Mouse (Mus musculus) kidney, embryonic 14.5 days (tissue): ENCODE measurements around the gene Pyy. TPM values are rescaled to one million over a fixed set of nuclear protein-coding genes. Genes with fewer than 3 reads are reported as not detected.
A peak's percentile ranks its signal among the peaks of the same experiment; 100 is the strongest.

Source experiments
- ATAC-seq: fragments of 200-750 bp; cut with Nextera tagmentation; 2 replicates; pipeline ENCODE4 v1.8.0; 2017; ENCODE audit warnings: moderate number of reproducible peaks, mild to moderate bottlenecking, moderate TSS enrichment, moderate library complexity; ENCODE audit not compliant: low FRiP score, low TSS enrichment
- H3K27ac ChIP-seq: fragments of 300-500 bp; sonication (generic); 2 replicates; pipeline ENCODE4 v1.5.1; 2014; ENCODE audit warnings: low read depth, mild to moderate bottlenecking, low read length, moderate library complexity, mixed read lengths
- H3K27me3 ChIP-seq: fragments of 300-500 bp; sonication (generic); 2 replicates; pipeline ENCODE4 v1.6.1; 2014; ENCODE audit warnings: mild to moderate bottlenecking, low read length; ENCODE audit not compliant: control insufficient read depth, insufficient read depth
- H3K36me3 ChIP-seq: fragments of 300-500 bp; sonication (generic); 2 replicates; pipeline ENCODE4 v1.6.1; 2014; ENCODE audit warnings: low read length, mixed read lengths; ENCODE audit not compliant: control insufficient read depth, insufficient read depth
- H3K4me1 ChIP-seq: fragments of 300-500 bp; sonication (generic); 2 replicates; pipeline ENCODE4 v1.6.1; 2014; ENCODE audit warnings: low read length, mixed read lengths; ENCODE audit not compliant: control insufficient read depth, insufficient read depth
- H3K4me2 ChIP-seq: fragments of 300-500 bp; sonication (generic); replicated peaks from 2 replicates; pipeline ENCODE4 v1.6.1; 2014; ENCODE audit warnings: low read depth, mild to moderate bottlenecking, low read length
- H3K4me3 ChIP-seq: fragments of 300-500 bp; sonication (generic); 2 replicates; pipeline ENCODE4 v1.5.1; 2014; ENCODE audit warnings: mild to moderate bottlenecking, low read length
- H3K9ac ChIP-seq: fragments of 300-500 bp; sonication (generic); 2 replicates; pipeline ENCODE4 v1.6.1; 2014; ENCODE audit warnings: low read depth, mild to moderate bottlenecking, low read length, moderate library complexity
- H3K9me3 ChIP-seq: fragments of 300-500 bp; sonication (generic); 2 replicates; pipeline ENCODE4 v1.6.1; 2016; ENCODE audit warnings: low read length; ENCODE audit not compliant: control insufficient read depth
- WGBS: fragments of 180-500 bp; shearing (Covaris S2); extraction: QIAGEN DNeasy Blood & Tissue Kit; methylation state at CpG from one replicate; pipeline ENCODE4 v1.1.7; 2014; 5-methylcytosine and 5-hydroxymethylcytosine counted together
- polyA plus RNA-seq: library from polyadenylated mRNA; unstranded; fragments of >200 nt; fragmentation: Nextera tagmentation; extraction: Ambion mirVana; gene quantifications from 2 replicates; pipeline ENCODE4 v1.2.1, GENCODE M21; 2014

Pyy gene
- polyA plus RNA-seq, 1 experiment from 2014 or later, result not detected

DNA sequence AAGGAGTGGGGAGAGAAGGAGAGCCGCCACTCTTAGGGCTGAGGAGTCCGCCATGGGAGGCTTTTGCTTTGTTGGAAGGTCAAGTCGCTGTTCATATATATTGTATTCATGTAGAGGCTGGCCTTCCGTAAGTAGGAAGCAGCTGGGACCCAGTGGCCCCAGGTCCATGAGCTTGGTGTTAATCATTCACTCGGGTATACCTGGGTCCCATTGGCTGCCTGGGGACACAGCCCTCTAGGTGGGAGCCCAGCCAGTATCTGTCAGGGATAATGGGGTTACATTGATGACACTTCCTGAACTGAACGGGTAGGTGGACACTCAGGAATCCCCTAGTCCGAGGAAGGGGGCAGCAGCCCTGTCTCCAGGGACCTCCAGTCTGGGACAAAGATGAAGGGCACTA lies 34.7 kb upstream of the Pyy start:
- H3K27me3 ChIP-seq, result peaks cover 35% of the 10 kb centered on the region
- 60% methylated on average over 7 of the region's 7 CpGs for whole genome bisulfite sequencing
- ATAC-seq, result no peak
- no peak overlapping the region for H3K4me2 ChIP-seq
- H3K9ac ChIP-seq, result no peak overlapping the region
- H3K9me3 ChIP-seq, result no peaks in the 10 kb centered on the region
- peaks cover 6% of the 10 kb centered on the region for H3K4me1 ChIP-seq
- no peak overlapping the region for H3K4me3 ChIP-seq
- no peak overlapping the region for H3K27ac ChIP-seq
- no peaks in the 10 kb centered on the region for H3K36me3 ChIP-seq

DNA sequence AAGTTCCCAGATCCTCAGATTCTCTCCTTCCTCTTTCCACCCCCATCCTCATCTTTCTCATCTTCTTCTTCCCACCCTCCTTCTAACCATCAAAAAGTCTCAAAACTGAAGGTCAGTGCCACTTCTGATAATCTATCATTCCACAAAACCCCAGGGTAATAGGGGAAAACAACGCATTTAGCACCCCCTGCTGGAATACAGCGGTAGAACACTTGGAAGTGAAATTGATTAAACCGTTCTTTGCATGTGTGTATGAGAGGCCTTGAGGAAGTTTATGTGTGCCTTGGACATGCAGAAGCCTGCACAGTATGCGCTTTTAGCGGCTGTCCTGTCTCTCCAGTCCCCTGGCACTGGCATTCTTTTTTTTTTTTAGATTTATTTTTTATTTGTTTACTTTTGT lies 32.9 kb upstream of the Pyy start:
- WGBS, result 4% methylated on average over 5 of the region's 5 CpGs
- Histone ChIP-seq H3K36me3 (no peaks in the 10 kb centered on the region), H3K9ac (no peak overlapping the region), H3K27ac (no peak overlapping the region), H3K9me3 (no peaks in the 10 kb centered on the region), H3K4me2 (no peak overlapping the region), H3K4me1 (peaks cover 3% of the 10 kb centered on the region; the same call in 1 of the 2 replicates), H3K27me3 (peaks cover 17% of the 10 kb centered on the region), H3K4me3 (no peak overlapping the region)
- no peak for ATAC-seq

DNA sequence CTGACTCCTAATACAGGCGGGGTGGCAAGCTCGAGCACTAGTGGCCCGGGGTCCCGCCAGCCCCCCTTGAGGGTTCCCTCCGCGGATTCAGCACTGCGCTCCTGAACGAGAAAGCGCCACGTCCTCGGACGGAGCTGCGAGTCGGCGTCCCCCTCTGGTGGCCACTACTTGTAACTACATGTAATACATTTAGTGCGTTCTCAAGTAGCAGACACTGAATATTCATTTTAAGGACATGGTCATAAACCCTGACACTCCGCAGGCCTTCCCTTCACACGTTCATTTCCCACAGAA lies 30.8 kb upstream of the Pyy start:
- H3K4me1 ChIP-seq, result peaks cover 6% of the 10 kb centered on the region; the same call in 1 of the 2 replicates
- no peak overlapping the region for H3K27ac ChIP-seq
- H3K9me3 ChIP-seq, result no peaks in the 10 kb centered on the region
- no peak overlapping the region; the same call in 1 of the 2 replicates for H3K4me3 ChIP-seq
- peaks cover under 1% of the 10 kb centered on the region; the same call in 1 of the 2 replicates for H3K27me3 ChIP-seq
- peak; percentile 53 for ATAC-seq
- WGBS, result under 1% methylated on average over 18 of the region's 18 CpGs
- H3K9ac ChIP-seq, result no peak overlapping the region
- H3K36me3 ChIP-seq, result no peaks in the 10 kb centered on the region
- H3K4me2 ChIP-seq, result peak overlapping the region; percentile 47

DNA sequence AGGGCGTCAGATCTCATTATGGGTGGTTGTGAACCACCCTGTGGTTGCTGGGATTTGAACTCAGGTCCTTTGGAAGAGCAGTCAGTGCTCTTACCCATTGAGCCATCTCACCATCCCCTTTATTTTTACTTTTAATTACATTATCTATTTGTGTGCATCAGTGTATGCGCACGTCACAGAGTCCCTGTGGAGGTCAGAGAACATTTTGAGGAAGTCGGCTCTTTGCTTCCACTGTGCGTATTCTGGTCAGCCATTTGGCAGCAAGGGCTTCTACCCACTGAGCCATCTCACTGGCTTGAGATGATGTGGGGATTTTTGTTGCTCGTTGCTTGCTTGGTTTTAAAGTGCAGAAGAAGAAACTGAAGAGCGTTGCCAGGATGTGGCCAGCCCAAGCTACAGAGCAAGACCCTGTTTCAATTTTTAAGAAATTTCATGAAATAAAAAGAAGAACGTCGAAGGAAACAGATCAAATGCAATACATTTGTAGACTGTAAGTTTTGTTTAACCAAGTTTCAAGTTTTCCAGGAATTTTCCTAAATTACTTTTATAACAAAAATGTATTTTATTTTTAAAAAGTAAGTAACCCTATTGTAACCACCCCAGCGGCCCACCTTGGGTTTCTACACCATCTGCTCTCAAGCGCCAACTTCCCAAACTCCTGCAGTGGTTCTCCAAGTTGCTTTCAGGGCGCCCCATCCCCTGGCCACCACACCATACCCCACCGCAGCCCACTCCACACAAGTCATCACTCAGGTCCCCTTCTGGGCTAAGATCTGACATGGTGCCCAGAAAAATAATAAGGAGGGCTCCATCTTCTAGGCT lies 30.2 kb upstream of the Pyy start:
- Histone ChIP-seq H3K4me3 (no peak overlapping the region; the same call in 1 of the 2 replicates), H3K27ac (no peak overlapping the region), H3K27me3 (no peaks in the 10 kb centered on the region; the same call in 1 of the 2 replicates), H3K9ac (no peak overlapping the region), H3K9me3 (no peaks in the 10 kb centered on the region), H3K4me2 (peak overlapping the region; percentile 47), H3K4me1 (peaks cover 6% of the 10 kb centered on the region; the same call in 1 of the 2 replicates), H3K36me3 (no peaks in the 10 kb centered on the region)
- ATAC-seq, result 0 out of 2 replicates have a peak, but pooled peaks have one; percentile 3
- 51% methylated on average over 13 of the region's 13 CpGs for WGBS

DNA sequence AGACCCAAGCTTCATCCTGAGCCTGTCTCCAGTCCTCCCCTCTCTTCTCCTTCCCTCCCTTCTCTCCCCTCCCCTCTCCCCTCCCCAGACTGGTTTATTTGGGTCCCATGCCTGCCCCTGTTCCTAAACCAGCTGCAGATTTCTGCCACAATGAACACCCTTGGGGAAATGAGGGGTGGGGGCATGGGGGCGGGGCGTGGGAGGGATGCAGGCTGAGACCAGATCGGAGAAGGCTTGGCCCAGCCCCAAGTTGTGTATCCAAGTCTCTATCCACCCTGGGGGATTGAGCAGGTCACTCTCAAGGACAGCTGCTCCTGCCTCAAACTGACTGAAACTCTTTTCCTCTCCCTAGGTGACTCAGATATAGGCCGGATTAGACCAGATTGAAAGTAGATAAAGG lies 26.9 kb upstream of the Pyy start:
- Histone ChIP-seq H3K4me2 (no peak overlapping the region), H3K9ac (no peak overlapping the region), H3K27me3 (no peaks in the 10 kb centered on the region; the same call in 1 of the 2 replicates), H3K4me1 (0 out of 2 replicates have a peak, but pooled peaks cover 3% of the 10 kb centered on the region), H3K9me3 (no peaks in the 10 kb centered on the region), H3K27ac (no peak overlapping the region), H3K4me3 (no peak overlapping the region), H3K36me3 (no peaks in the 10 kb centered on the region)
- WGBS, result 32% methylated on average over 4 of the region's 4 CpGs
- no peak for ATAC-seq

DNA sequence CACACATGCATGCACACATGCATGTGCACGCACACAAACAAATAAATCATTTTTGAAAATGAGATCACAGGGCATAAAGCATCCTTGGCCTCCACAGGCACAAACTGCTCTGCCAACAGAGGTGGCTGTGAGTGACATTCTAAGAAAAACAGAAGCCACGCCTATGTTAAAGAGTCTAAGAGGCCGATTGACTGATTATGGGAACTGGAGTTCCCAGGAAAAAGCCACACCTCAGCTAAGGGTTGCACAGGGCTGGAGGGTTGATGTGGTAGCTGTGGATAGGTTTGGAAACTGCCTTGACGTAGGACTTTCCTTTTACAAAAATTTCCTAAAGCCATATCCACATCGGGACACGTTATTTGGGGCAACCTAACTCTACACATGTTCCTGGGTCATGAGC lies 9.8 kb upstream of the Pyy start:
- Histone ChIP-seq H3K4me3 (no peak overlapping the region), H3K4me1 (no peaks in the 10 kb centered on the region), H3K9ac (no peak overlapping the region), H3K27ac (no peak overlapping the region), H3K9me3 (no peaks in the 10 kb centered on the region), H3K36me3 (no peaks in the 10 kb centered on the region), H3K27me3 (no peaks in the 10 kb centered on the region), H3K4me2 (no peak overlapping the region)
- WGBS, result 81% methylated on average over 6 of the region's 6 CpGs
- ATAC-seq, result no peak

DNA sequence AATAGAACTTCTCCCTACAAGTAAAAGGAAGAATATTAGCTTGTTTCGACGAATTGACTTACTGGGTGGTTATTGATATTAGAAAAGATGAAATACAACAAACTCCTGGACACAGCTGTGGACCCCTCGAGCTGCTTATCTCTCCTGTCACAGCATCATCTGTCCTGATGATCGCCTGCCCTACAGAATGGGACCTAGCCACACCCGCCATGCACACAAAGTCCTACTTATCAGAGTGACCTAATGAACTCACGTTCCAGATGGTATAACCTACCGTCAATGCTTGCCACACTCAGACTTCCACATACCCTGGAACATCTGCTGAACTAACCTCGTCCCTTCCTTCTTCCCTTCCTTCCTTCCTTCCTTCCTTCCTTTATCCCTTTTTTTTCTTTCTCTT lies 8.6 kb upstream of the Pyy start:
- Histone ChIP-seq H3K27ac (no peak overlapping the region), H3K4me3 (no peak overlapping the region)
- 82% methylated on average over 8 of the region's 8 CpGs for WGBS

DNA sequence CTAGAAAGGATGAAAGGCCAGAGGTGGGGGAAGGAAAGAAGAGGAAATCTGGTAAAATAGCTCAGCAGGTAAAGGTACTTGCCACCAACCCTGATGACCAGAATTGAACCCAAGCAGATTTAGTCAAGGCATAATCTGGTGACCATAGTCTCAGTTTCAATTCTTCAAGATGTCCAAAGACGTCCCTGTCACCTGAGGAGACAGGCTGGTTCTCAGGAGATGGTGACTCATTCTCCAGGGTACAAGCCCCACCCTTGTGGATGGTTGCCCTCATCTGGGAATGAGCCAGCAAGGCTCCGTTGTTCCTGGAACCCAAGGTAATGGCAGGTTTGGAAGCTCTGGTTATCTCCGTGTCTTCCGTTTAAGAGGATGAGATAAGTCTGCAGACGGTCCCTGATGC lies 3.9 kb upstream of the Pyy start:
- no peak overlapping the region for H3K4me3 ChIP-seq
- no peak for ATAC-seq
- WGBS, result 79% methylated on average over 5 of the region's 5 CpGs
- no peak overlapping the region for H3K27ac ChIP-seq
- H3K4me2 ChIP-seq, result no peak overlapping the region
- no peak overlapping the region for H3K9ac ChIP-seq
- H3K9me3 ChIP-seq, result no peaks in the 10 kb centered on the region
- peaks cover 26% of the 10 kb centered on the region for H3K27me3 ChIP-seq
- H3K4me1 ChIP-seq, result no peaks in the 10 kb centered on the region
- H3K36me3 ChIP-seq, result no peaks in the 10 kb centered on the region

More for the DNA sequence above, 8.6 kb upstream of the Pyy start:
- Histone ChIP-seq H3K36me3 (no peaks in the 10 kb centered on the region), H3K9ac (no peak overlapping the region), H3K9me3 (no peaks in the 10 kb centered on the region), H3K27me3 (no peaks in the 10 kb centered on the region), H3K4me1 (no peaks in the 10 kb centered on the region), H3K4me2 (no peak overlapping the region)
- no peak for ATAC-seq

DNA sequence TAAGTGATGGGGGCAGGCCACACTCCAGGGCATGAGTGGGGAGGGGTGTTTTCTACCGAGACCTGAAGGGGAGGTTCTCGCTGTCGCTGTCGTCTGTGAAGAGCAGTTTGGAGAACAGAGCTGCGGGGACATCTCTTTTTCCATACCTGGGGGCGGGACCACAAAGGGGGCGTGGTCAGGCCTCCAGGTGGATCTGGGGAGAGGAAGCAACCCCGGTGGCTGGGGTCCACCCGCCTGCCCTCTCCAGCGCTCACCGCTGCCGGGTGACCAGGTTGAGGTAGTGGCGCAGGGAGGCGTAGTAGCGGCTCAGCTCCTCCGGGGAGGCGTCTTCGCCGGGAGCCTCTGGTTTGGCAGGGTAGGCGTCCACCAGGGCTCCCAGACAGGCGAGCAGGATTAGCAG lies 721 bp downstream of the Pyy start:
- peak overlapping the region; percentile 10; the same call in 1 of the 2 replicates for H3K4me3 ChIP-seq
- H3K36me3 ChIP-seq, result no peaks in the 10 kb centered on the region
- WGBS, result 1% methylated on average over 21 of the region's 21 CpGs
- no peak for ATAC-seq
- peaks cover 48% of the 10 kb centered on the region for H3K27me3 ChIP-seq
- no peak overlapping the region for H3K27ac ChIP-seq
- H3K9me3 ChIP-seq, result no peaks in the 10 kb centered on the region
- H3K4me2 ChIP-seq, result no peak overlapping the region; the same call in 1 of the 2 replicates
- peaks cover 6% of the 10 kb centered on the region; the same call in 1 of the 2 replicates for H3K4me1 ChIP-seq
- H3K9ac ChIP-seq, result no peak overlapping the region
